Mouse (Mus musculus): ENCODE measurements at regions not wholly inside any gene's neighbourhood (a gene's known extent, or its start where the extent isn't known, plus 50 kb on each side); places are given as distances from the start of the nearest gene placed in this dataset.
"Not testable (repeated sequence)": the region's sequence is repeated elsewhere in the genome, so short reads cannot be mapped to it uniquely, and the experiment has no call there.

- Histone ChIP-seq H3K4me3 (no peak overlapping the region), H3K9ac (no peak overlapping the region), H3K4me1 (replicated peaks) (peaks cover 14% of the 10 kb centered on the region), H3K4me2 (no peak overlapping the region), H3K27ac (no peak overlapping the region), H3K36me3 (no peaks in the 10 kb centered on the region), H3K9me3 (no peaks in the 10 kb centered on the region), H3K27me3 (no peaks in the 10 kb centered on the region)
- WGBS = 31% methylated on average over 7 of the region's 7 CpGs
- ATAC-seq (ENCODE audit: low FRiP score) = peak; percentile 75
Measured at GRCm38 (mm10) chr2:117455740-117456455, 113.1 kb upstream of the Rasgrp1 start.

GRCm38 (mm10) chr2:117456456-117457020, 113.7 kb upstream of the Rasgrp1 start:
- Histone ChIP-seq H3K9ac (no peak overlapping the region), H3K9me3 (no peaks in the 10 kb centered on the region), H3K4me1 (replicated peaks) (peaks cover 14% of the 10 kb centered on the region), H3K4me2 (no peak overlapping the region), H3K36me3 (no peaks in the 10 kb centered on the region), H3K4me3 (no peak overlapping the region), H3K27me3 (no peaks in the 10 kb centered on the region), H3K27ac (no peak overlapping the region)
- WGBS = 67% methylated on average over 13 of the region's 13 CpGs
- ATAC-seq (ENCODE audit: low FRiP score) = 0 out of 2 replicates have a peak, but pooled peaks have one; percentile 43

- no peak overlapping the region for H3K4me3 ChIP-seq
- no peak overlapping the region for H3K4me2 ChIP-seq
- 84% methylated on average over 4 of the region's 4 CpGs for WGBS
- no peak for ATAC-seq (ENCODE audit: low FRiP score)
- no peaks in the 10 kb centered on the region for H3K36me3 ChIP-seq
- H3K27ac ChIP-seq = no peak overlapping the region
- no peak overlapping the region for H3K9ac ChIP-seq
- H3K27me3 ChIP-seq = no peaks in the 10 kb centered on the region
- peaks cover 3% of the 10 kb centered on the region; the same call in 1 of the 2 replicates for H3K4me1 ChIP-seq (replicated peaks)
- H3K9me3 ChIP-seq = no peaks in the 10 kb centered on the region
Measured at GRCm38 (mm10) chr2:117461541-117462290, 118.9 kb upstream of the Rasgrp1 start.

GRCm38 (mm10) chr2:117474885-117475542, 132.2 kb upstream of the Rasgrp1 start:
- Histone ChIP-seq H3K4me1 (replicated peaks) (no peaks in the 10 kb centered on the region), H3K9me3 (no peaks in the 10 kb centered on the region), H3K27me3 (no peaks in the 10 kb centered on the region), H3K9ac (no peak overlapping the region), H3K27ac (no peak overlapping the region), H3K4me3 (no peak overlapping the region), H3K4me2 (no peak overlapping the region), H3K36me3 (no peaks in the 10 kb centered on the region)
- WGBS = 81% methylated on average over 2 of the region's 2 CpGs
- ATAC-seq (ENCODE audit: low FRiP score) = no peak

- Histone ChIP-seq H3K9ac (no peak overlapping the region), H3K4me3 (no peak overlapping the region), H3K27me3 (no peaks in the 10 kb centered on the region), H3K27ac (no peak overlapping the region), H3K4me2 (no peak overlapping the region), H3K4me1 (replicated peaks) (no peaks in the 10 kb centered on the region), H3K9me3 (no peaks in the 10 kb centered on the region), H3K36me3 (no peaks in the 10 kb centered on the region)
- 50% methylated on average over 3 of the region's 3 CpGs for WGBS
- ATAC-seq (ENCODE audit: low FRiP score) = no peak
Measured at GRCm38 (mm10) chr2:117475561-117475960, 132.8 kb upstream of the Rasgrp1 start.

GRCm38 (mm10) chr2:117477503-117477902, 134.7 kb upstream of the Rasgrp1 start:
- H3K4me1 ChIP-seq (replicated peaks); H3K4me3 ChIP-seq; H3K27me3 ChIP-seq; H3K4me2 ChIP-seq; H3K36me3 ChIP-seq; H3K27ac ChIP-seq; H3K9ac ChIP-seq; H3K9me3 ChIP-seq: not testable (repeated sequence)
- ATAC-seq (ENCODE audit: low FRiP score) = peak; percentile 32; the same call in 1 of the 2 replicates
- 67% methylated on average over 11 of the region's 11 CpGs for WGBS

DNA sequence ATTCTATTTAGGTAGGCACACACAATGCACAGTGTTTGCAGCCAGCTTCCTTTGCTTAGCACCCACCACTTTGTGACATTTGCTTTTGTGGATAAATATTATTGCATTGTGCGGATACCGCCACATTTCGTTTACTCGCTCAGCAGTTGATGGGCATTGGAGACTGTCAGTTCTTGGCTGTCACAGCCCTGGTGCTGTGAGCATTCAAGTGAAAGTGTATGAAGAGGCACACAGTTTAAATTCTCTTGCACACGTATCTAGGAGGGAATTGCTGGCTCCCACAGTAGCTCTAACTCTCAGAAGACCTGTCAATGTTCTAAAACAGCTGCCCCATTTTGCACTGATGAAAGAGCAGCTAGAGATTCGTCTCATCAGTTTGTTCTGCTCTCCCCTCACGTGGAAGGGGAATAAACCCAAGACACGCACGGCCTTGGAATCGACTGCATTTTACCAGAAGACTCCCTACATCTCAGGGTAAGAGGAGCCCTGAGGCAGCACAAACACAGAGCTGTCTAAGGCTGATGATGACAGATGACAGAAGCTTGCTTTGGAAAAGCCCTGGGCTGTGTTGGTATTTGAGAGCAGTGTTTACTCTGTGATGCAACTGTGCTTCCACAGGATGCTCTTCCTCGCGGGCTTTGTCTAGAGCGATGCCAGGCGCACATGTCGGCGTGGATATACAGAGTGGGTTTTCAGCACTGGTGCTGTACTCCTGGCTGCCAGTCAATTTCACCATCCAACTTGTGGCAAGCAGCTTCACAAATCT, 136.6 kb upstream of the Rasgrp1 start:
- H3K27me3 ChIP-seq; H3K4me1 ChIP-seq (replicated peaks); H3K9me3 ChIP-seq; H3K4me2 ChIP-seq; H3K36me3 ChIP-seq; H3K4me3 ChIP-seq; H3K9ac ChIP-seq: not testable (repeated sequence)
- peak overlapping the region; percentile 1; the same call in 1 of the 2 replicates for H3K27ac ChIP-seq
- WGBS = 70% methylated on average over 16 of the region's 16 CpGs
- ATAC-seq (ENCODE audit: low FRiP score) = peak; percentile 66

DNA sequence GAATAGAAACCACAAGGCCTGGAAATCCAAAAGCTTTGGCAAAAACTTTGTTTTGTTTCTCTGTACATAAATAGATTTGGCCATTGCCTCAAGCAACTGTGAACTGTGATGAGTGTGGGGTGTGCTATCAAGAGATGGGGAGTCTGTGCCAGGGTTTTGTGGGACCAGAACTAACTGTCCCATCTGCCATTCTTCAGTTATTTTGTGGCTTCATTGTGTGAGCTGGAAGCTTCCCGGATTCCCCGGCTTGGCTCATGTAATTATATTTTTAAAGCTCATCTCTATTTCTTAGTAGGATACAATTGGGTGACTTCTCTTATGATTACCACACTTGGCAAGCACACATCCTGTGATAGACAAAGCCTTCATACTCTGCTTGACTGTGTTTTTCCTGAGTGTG, 143.6 kb upstream of the Rasgrp1 start:
- no peaks in the 10 kb centered on the region for H3K36me3 ChIP-seq
- H3K9ac ChIP-seq = no peak overlapping the region
- no peaks in the 10 kb centered on the region for H3K9me3 ChIP-seq
- ATAC-seq (ENCODE audit: low FRiP score) = no peak
- H3K27ac ChIP-seq = no peak overlapping the region
- H3K4me1 ChIP-seq (replicated peaks) = no peaks in the 10 kb centered on the region
- H3K4me3 ChIP-seq = no peak overlapping the region
- no peak overlapping the region for H3K4me2 ChIP-seq
- WGBS = 89% methylated on average over 2 of the region's 2 CpGs
- no peaks in the 10 kb centered on the region for H3K27me3 ChIP-seq

DNA sequence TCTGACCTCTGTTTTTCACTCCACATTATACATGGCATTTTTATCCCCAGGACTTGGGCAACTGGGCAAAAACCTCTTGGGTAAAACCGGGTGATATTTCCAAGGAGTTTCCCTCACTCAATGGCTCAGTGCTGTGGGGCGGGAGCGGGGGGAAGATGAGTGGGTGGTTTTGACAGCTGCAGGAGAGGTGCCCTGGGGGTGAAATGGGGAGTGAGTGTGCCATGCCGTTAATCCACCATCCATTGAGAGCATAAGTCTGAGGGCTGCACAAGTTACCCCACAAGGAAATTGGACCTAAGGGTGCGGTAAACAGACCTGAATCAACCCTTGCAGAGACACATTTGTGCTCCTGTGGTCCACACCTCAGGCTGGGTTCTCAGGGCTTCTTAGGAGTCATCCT, 155.8 kb upstream of the Rasgrp1 start:
- Histone ChIP-seq H3K27me3 (no peaks in the 10 kb centered on the region), H3K9ac (no peak overlapping the region), H3K4me1 (replicated peaks) (no peaks in the 10 kb centered on the region), H3K4me3 (no peak overlapping the region), H3K9me3 (no peaks in the 10 kb centered on the region), H3K36me3 (no peaks in the 10 kb centered on the region), H3K27ac (no peak overlapping the region), H3K4me2 (no peak overlapping the region)
- ATAC-seq (ENCODE audit: low FRiP score) = no peak
- WGBS = 87% methylated on average over 5 of the region's 5 CpGs

DNA sequence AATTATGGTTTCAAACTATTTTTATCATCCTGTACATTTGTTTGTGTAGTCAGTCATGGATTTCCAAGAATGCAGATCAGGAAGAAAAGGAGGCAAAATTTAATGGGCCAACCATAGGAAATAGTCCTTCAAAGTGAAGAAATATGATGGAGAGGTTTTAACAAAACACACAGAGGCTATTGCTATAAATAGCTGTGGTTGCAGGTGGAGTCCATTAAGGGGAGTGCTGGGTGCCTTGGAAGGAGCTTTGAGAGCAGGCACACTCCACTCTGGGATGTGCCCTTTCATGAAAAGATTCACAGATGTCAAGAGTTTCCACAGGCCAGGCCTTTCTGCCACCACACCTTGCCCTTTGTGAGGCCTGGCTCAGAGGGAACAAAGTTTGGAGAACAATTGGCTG, 159.8 kb upstream of the Rasgrp1 start:
- H3K9ac ChIP-seq = no peak overlapping the region
- ATAC-seq (ENCODE audit: low FRiP score) = no peak
- no peaks in the 10 kb centered on the region for H3K36me3 ChIP-seq
- H3K4me2 ChIP-seq = no peak overlapping the region
- H3K4me3 ChIP-seq = no peak overlapping the region
- H3K27me3 ChIP-seq = no peaks in the 10 kb centered on the region
- H3K27ac ChIP-seq = no peak overlapping the region
- no peaks in the 10 kb centered on the region for H3K4me1 ChIP-seq (replicated peaks)
- no peaks in the 10 kb centered on the region for H3K9me3 ChIP-seq

- Histone ChIP-seq H3K27me3 (no peaks in the 10 kb centered on the region), H3K9me3 (no peaks in the 10 kb centered on the region), H3K36me3 (no peaks in the 10 kb centered on the region), H3K4me2 (no peak overlapping the region), H3K9ac (no peak overlapping the region), H3K4me3 (no peak overlapping the region), H3K27ac (no peak overlapping the region), H3K4me1 (replicated peaks) (no peaks in the 10 kb centered on the region)
- 67% methylated on average over 3 of the region's 3 CpGs for WGBS
- ATAC-seq (ENCODE audit: low FRiP score) = no peak
Measured at GRCm38 (mm10) chr2:117511737-117512136, 168.9 kb upstream of the Rasgrp1 start.

DNA sequence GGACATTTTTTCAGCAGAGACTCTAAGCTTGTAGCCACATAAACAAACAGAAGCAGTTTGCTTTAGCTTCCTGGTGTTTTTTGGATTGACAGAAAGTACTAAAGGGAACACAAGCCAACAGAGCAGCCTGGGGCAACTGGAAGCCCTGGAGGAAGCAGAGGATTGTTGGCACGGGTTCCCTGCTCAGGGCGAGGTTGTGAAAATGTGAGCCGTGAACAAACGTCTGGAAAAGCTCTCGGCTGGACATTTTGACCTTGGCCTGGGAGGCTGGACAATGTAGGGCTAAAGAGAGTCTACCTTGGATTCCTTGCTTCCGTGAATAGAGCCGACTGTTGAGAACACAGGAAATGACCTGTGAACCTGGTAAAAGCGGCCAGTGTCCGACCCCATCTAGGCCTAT, 169.8 kb upstream of the Rasgrp1 start:
- ATAC-seq (ENCODE audit: low FRiP score) = no peak
- no peak overlapping the region for H3K27ac ChIP-seq
- no peaks in the 10 kb centered on the region for H3K9me3 ChIP-seq
- H3K36me3 ChIP-seq = no peaks in the 10 kb centered on the region
- no peak overlapping the region for H3K4me3 ChIP-seq
- H3K9ac ChIP-seq = no peak overlapping the region
- 74% methylated on average over 9 of the region's 9 CpGs for WGBS
- H3K4me1 ChIP-seq (replicated peaks) = no peaks in the 10 kb centered on the region
- H3K4me2 ChIP-seq = no peak overlapping the region
- no peaks in the 10 kb centered on the region for H3K27me3 ChIP-seq
